Mouse (Mus musculus) thymus, postnatal 10 days (tissue): ENCODE results near the gene Pitpnm2.

Experiments
- DNase-seq, 2 experiments: peaks; one replicate each; pipeline ENCODE4 v3.0.0; 2021; ENCODE audit warnings: low spot score in 2 of 2

Pitpnm2 gene

DNA sequence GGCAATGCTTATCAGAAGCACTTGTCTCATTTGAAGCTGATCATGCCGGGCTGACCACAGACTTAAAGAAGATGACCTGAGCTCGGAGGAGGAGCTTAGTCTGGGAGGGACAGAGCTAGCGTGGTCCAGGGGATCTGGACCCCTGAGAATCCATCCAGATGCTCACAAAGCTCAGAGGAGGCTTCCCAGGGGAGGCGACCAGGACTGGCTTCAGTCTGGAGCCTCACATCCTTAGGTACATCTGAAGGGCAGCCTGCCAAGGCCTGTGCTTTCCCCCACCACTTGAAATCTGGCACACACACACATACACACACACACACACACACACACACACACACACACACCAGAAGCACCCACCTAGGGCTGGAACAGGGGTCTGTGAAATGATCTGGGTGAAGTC lies 47.5 kb downstream of the Pitpnm2 start:
- no peak for DNase-seq

DNA sequence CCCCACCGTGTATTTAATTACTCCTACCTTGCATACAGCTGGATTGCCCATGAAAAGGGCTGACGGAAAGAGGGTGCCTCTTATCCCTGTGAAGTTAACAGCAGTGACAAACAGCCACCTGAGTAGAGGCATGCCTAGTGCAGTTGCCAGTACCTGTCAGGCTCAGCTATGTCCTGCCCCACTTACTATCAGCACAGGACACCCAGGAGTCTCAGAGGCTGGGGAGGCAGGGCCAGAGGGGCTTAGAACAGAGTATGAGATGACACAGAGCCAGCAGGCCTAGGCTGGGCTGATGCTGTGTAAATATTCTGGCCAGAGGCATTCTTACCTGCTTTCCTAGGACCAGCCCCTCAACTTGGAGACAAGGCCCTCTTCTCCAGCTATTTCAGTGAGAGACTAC lies 48.0 kb downstream of the Pitpnm2 start:
- DNase-seq: no peak

DNA sequence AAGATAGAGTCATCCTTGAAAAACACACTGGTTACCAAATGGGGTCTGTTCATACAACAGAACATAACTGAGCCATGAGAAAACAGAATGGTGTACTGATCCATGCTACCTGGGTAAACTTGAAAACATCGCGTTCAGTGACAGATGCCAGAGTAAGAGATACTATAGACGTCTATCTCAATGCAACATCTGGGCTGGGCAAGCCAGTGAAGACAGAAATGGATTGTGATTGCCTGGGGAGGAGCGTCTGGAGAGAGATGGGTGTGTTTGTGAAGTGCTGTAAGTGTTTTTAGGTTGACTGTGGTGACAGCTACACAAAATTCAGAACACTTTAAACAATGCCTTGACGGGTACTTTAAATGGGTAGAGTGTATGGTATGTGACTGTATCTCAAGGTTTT lies 48.7 kb downstream of the Pitpnm2 start:
- no peak for DNase-seq

DNA sequence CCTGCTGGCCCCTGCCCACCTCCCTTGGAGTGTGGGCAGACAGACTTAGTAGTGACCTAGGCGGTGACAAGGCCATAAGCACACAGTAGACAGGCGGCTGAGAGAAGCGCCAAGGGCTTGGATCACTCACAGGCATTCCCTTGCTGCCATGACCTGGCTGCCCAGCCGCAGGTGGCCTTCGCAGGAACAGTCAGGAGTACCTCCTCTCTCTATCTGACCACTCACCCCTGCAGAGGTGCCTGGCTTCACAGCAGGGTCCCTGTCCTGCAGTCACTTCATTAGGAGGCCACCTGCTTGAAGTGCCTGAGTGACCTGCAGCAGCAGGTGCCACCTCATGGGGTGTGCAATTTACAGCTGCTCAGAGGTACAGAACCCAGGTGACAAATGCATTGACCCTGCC lies 50.4 kb downstream of the Pitpnm2 start:
- DNase-seq: no peak

DNA sequence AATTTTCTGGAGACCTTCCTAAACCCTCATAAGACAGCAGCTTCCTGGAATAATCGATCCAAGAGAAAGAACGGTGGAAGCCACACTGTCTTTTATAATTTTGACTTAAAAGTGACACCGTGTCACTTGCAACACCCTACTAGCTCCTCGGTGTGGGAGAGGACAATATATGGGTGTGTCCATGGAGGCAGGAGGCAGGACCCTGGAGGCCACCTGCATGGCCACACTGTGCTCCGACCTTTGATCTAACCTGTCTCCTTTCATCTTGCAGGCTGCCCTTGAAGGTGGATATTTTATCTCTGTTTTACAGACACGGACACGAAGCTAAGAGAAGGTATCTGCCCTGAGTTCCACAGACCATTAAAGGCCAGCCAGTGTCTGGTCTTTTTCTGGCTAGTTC lies 51.1 kb downstream of the Pitpnm2 start:
- no peak for DNase-seq

DNA sequence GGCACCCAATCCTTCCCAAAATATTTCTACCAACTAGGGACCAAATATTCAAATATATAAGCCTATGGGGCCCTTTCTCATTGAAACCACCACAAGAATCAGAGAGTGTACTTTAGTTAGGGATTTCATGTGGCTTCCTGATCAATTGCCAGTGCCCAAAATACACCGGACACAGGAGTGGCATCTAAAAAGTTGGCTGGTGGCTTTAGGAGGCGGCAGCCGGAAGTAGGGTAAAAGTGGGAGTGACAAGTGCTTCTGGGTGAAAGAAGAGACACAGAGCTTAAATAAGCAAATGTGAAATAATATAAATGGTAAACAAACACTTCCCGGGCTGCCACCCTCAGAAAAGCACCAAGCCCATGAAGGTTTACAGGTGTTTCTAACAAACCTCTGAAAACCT lies 53.5 kb downstream of the Pitpnm2 start:
- no peak for DNase-seq

DNA sequence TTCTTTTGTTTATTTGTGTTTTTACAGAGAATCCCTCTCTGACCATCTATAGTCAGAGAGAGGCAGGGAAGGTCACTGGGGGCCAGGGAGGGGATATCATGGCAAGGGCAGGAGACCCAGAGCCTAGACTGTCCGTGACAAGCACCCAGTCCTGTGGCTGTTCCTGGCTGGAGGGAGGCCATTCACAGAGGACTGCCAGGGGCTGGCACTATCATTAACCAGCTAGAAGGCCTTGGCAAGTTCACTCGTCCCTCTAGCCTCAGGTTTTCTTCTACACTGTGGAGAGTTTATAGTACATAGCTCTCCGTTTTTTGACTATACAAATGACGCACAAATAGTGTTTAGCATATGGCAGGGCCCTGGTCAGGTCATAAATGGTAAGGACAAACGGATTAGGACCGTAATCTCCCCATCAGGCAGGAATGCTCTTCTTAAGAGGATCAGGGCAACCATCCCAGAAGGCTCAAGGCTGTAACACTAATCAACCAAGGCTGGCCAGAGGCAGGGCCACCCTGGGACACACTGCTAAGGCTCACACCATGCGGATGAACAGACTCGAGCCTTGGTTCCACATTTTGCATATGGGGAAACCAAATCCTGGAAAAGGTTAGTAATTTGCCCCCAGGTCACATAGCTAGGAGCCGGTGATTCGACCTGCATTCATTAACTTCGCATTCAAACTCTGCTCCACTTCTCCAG lies 55.0 kb downstream of the Pitpnm2 start:
- no peak for DNase-seq

DNA sequence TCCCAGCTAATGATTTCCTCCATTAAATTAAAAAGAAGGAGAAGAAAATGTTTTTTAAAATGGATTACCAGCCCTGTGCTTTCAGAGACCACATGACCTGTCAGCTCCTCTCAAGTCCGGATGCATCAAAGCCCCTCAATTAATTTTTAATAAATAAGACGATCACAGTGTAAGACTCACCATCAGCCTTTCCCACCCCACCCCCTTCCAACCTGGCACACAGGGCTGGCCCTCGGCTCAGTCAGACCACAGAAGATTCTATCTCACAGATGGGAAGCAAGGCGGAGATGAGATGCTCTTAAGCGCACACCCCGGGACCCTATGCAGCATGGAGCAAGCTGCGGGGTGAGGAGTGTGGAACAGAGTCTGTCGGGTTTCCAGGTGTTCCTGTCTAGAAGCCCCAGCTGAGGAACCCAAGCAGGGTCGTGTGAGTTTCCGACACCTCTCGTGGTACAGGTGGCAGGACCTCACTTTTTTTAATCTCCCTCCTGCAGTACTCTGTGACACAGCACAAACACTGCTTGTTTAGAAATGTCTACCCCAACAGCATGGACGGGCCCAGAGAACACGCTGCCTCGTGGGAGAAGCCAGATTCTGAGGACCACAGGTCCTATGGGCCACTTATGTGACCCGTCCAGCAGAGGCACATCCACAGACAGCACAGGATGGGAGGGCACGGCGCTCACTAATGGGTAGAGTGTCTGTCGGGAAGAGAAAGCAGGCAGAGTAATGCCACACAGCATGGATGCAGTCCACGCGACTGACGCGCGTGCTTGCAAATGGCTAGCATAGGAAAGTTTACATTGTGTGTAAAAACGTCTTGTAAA lies 56.1 kb downstream of the Pitpnm2 start:
- DNase-seq: peak; percentile 59 to 61

DNA sequence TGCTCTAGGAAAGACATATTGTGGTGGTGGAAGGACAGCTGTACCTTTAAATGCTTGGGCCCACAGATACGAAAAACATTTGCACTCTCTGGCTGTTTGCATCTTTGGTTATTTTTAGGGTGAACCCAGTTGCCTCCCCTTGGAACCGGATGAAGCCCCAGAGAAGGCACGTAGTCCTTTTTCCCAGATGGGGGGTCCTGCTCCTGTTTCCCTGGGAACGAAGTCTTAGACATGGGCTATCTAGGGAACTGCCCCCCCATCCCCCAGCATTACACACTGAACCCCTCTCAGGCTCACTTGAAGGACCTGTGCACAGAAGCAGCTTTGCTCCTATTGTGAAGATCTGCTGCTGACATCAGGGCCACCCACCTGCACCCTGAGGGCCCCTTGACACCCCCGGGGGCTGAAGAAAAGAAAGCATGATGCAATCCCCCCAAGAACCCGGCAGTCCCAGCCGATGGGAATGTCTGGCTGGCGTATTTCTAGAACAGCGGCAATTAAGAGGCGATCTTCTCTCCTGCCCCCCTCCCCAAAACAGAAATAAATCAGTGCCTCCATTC lies 56.8 kb downstream of the Pitpnm2 start:
- DNase-seq: peak; percentile 60 to 68

DNA sequence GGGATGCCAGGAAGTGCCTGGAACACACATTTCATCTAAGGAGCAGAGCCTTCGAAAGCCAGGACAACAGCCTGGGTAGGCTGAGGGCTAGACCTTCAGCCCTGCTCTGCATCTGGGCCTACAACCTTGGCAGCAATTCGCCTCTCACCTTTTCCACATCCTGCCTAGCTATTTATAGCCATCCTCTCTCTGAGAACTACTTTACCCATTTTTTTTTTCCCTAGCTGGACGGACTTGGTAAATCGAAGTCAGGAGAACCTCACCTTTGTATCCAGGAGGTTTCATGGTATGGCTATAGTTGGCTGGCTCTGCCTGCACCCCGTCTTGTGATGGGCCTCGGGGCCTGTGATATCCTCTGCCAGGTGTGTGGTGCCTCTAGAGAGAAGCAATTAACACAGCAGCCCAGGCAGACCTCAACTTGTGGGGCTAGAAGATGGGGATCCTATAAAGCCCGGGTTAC lies 57.3 kb downstream of the Pitpnm2 start:
- no peak for DNase-seq

DNA sequence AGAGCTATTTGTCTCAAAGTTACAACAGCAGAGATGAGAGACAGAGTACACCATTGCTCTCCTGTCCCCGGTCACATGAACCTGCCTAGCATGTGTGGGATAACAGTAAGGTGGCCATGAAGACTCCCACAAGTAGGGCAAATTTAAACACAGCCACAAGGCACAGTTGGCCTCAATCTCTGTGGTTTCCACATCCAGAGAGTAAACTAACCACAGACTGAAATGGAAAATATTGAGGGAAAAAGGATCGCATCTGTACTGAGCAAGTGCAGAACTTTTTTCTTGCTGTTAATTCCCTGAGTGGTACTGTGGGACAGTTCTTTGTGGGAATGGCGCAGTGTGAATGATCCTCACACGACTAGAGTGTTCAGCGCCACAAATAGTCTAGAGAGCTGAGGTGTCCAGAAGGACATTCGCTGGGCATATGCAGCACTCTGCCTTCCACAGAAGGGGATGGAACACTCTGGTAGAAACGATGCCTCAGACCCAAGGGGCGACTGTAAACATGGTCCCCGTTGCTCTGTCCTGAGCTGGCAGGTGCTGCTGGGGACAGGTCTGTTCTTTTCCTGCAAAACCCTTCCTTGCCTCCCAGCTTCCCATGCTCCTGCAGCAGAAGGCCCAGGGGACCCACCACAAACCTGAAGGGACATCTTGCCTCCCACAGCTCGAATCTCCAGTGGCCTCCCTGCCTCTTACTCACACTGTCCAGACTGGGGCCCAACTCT lies 59.3 kb downstream of the Pitpnm2 start:
- DNase-seq: no peak

DNA sequence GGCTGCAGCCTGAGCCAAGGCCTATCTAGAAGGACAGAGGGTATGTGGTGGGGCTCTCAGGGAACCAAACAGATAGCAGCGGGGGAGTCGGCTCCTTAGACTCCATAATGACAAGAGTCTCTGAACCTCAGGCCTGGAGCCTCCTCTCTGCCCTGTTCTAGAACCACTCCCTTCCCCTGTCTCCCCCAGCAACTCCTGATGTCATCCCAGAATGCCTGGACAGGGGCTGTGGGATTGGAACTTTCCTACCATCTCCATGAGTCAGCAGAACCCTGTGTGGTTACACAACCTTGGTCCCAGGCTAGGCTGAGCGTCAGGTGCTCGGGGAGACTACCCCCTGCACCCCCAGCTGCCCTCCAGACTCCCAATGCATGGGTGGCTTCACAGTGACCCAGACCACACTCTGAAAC lies 60.0 kb downstream of the Pitpnm2 start:
- DNase-seq: no peak

DNA sequence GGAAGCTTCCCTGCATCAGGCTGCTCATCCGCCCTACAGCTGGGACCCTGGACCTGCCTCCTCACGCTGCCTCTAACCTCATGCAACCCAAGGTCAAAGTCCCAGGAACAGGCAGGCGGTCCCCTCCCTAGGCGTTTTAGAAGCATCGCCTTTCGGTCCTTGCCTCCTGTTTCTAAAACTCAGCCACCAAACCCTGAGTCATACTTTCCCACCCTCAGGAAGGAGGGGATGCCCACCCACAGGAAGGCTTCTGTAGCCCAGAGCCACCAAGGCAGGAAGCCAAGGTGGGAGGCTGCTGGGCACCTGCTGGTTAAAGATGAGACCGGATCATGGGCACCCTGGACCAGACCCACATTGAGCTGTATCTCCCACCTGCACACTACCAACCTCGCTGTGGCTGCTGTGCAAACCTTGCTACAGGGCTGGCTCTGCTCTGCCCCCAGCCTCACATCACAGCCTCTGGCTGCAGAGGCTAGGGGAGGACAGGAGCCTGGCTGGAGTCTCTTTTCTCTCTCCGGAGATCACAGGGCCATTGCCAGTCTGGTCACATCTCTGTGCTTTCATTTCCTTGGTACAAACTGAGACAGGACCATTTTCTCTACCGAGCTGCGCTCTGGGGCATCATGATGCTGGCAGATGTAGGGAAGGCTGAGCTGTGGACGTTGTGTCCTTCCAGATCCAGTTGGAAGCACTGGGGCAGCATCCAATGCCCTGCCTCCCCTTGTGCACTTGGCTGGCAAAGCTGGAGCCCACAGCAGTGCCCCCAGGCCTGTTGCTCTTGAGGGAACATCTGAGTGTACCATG lies 61.9 kb downstream of the Pitpnm2 start:
- peak; percentile 54 to 59 for DNase-seq

DNA sequence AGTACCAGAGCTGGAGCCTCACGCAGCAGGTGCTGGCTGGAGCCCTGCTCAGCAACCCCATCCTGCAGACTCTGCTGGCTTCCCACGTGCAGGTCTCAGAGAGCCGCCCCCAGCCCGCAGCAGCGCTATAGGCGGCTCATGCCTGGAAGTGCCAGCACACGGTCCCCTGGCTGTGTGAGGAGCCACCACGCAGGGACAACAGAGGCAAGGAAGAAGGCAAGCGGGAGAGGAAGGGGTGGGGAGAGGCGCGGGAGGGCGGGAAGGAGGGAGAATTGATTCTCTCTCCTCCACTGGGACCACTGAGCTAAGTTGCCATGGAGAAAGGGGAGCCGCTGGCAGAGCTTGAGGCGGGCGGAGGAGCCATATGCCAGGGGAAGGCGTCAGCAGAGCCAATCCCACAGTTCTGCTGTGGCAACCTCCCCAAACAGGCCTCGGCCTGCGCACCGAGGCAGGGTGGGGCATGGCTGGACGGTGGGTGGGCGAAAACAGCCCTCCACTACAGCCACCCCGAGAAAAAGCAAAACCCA lies 62.5 kb downstream of the Pitpnm2 start:
- DNase-seq: peak; percentile 81 to 84

DNA sequence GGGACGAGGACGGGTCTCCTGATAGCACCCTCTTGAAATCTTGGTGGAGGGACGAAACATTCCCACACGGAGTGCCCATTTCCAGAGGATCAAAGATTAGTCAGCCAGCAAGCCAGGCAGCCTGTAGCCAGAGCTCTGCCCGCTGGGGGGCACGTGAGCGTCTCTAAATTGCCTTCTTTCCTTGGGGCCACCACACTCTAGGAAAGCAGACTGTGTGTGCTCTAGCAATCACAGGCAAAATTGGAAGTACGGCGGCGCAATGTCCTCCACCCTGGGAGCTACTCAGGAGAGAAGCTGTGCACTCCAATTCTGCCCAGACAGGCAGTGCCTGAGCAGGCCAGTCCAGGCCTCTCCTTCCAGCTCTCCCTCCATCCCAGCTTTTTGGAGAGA lies 63.1 kb downstream of the Pitpnm2 start:
- no peak for DNase-seq

DNA sequence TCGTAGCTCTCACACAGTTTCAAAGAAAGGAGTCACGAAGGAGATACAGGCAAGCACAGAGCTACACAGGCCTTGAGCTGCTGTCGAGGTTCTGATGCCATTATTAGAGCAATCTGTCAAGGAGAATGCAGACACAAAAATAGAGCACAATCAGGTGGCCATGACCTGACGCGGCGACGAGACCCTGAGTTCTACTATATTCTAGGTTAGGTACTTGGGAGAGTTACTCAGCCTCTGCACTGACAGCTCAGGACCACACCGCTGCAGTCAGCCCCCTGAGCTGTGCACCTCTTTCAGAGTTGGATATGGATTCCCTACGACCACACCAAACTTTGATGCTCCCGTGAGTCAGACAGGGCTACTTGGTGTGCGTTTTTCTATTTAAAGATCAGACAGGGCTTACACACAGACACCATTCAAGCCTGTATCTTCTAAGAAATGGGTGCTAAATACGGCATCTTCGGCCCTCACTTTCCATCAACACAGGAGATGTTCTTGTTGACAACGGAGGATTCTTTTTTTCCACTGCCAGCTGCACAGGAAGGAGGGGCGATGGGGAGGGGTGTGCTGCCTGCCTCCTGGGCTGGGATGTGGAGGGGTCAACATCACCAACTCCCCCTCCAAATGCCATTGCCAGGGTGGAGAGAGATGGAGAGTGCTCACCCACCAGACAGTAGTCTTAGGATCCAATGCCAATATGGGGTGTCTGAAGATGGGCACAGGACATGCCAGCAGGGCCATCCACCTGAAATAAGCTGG lies 63.7 kb downstream of the Pitpnm2 start:
- peak; percentile 74 to 76 for DNase-seq

DNA sequence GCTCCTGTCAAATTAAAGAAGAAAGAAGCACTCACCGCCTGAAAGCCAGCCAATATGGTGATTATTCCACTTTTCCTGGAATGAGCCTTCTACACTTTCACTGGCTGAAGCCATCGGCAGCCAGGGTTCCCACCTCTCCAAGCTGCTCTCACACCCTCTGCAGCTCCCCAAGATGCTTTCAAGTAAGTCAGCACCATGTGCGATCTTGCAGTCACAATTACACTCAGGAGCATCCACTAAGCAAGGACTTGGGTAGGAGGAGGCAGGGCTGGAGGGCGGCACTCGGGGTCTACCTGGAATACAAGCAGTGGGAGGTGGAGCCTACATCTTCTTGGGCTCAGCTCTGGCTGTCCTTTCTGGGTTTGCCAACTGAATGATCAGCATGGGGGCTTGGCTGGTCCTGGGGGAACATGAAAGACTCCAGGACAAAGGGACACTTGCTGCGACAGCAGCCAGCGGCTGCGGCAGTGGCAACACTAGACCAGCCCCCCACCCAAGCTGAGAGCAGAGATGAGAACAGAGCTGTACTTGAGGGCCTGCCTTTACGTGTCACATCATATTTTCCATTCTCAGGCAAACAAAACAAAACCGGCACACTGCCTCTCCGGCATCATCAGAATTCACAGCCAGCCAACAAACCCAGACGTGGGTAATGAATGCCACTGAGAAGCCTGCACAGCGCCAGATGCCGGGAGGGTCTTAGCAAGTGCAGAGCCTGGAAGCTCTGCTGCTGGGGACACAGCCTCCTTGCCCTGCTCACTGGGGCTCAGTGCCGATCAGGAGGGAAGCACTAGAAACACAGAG lies 64.5 kb downstream of the Pitpnm2 start:
- DNase-seq: peak in 1 of 2 experiments; percentile 39

DNA sequence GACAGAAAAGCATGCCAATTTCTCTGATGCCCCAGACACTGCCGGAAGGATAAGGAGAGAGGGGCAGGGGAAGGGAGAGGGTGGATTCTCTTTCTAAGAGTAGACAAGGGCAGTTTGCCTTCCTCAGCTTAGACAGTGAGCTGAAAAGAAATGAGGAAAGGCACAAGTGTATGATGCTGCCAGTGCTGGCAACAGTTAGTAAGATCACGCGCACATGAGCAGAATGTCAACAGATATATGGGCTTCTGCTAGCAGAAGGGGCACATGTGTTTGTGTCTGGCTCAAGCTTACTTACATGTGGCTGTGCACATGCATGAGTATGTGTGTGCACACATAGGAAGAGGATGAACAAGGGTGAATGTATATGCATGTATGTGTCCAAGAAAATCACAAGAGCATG lies 65.4 kb downstream of the Pitpnm2 start:
- peak in 1 of 2 experiments; percentile 12 for DNase-seq

DNA sequence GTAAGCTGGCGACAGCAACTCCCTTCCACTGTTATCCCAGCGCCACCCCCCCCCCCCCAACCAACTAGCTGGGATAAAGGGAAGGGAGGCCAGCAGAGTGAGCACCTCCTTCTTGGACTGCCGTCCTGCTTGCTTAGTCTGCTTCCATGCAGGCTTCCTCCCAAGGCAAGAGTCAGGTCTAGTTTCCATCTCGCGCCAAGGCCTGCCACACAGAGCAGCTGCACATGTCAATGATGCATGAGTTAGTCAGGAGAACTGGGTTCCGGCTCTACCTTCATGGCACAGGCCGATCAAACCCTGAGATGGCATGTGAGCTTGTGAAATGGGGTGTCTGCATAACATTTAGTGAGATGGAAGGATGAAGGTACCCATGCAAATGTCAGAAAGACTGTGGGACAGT lies 66.9 kb downstream of the Pitpnm2 start:
- no peak for DNase-seq

DNA sequence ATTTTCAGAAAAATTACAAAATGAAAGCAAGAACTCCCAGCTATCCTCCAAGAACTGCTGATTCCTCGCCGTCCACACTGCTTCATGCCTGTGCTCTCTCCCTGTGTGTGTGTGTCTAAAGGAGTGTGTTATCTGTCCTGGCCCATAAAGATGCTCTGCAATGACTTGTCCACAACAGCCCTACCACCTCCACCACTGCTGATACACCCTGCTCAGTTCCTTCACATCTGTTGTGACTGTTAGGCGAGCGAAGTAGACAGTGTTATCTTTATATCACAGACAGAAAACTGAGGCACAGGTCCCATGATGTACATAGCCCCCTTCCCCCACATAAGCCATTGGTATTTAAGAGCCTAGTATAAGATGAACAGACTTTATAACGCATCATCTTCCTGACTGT lies 67.5 kb downstream of the Pitpnm2 start:
- DNase-seq: no peak
